Mouse (Mus musculus): Measurements from ENCODE around the gene Ntn1.

Ntn1 gene

GRCm38 (mm10) chr11:68264276-68264675 is 136.3 kb downstream of the Ntn1 start:
- 83% methylated on average over 5 of the region's 5 CpGs for WGBS

- 96% methylated on average over 5 of the region's 5 CpGs for WGBS
These were observed 137.5 kb downstream of the Ntn1 start for GRCm38 (mm10) chr11:68263100-68263499.

- 79% methylated on average over 10 of the region's 10 CpGs for WGBS
These were observed 139.3 kb downstream of the Ntn1 start for GRCm38 (mm10) chr11:68261162-68261892.

GRCm38 (mm10) chr11:68260399-68260798 is 140.2 kb downstream of the Ntn1 start:
- WGBS = 99% methylated on average over 6 of the region's 6 CpGs

- 96% methylated on average over 4 of the region's 4 CpGs for WGBS
These were observed 142.1 kb downstream of the Ntn1 start for GRCm38 (mm10) chr11:68258498-68258897.

- WGBS = 82% methylated on average over 7 of the region's 7 CpGs
These were observed 147.1 kb downstream of the Ntn1 start for GRCm38 (mm10) chr11:68253531-68253930.

- WGBS = 72% methylated on average over 6 of the region's 6 CpGs
These were observed 150.5 kb downstream of the Ntn1 start for GRCm38 (mm10) chr11:68250106-68250505.

GRCm38 (mm10) chr11:68247897-68248296 is 152.7 kb downstream of the Ntn1 start:
- WGBS = 52% methylated on average over 6 of the region's 6 CpGs

GRCm38 (mm10) chr11:68244992-68245261 is 155.7 kb downstream of the Ntn1 start:
- WGBS = 90% methylated on average over 5 of the region's 5 CpGs

GRCm38 (mm10) chr11:68244254-68244991 is 156.2 kb downstream of the Ntn1 start:
- WGBS = 61% methylated on average over 16 of the region's 16 CpGs

- WGBS = 58% methylated on average over 5 of the region's 5 CpGs
These were observed 160.9 kb downstream of the Ntn1 start for GRCm38 (mm10) chr11:68239756-68240155.

- WGBS = 64% methylated on average over 9 of the region's 9 CpGs
These were observed 167.1 kb downstream of the Ntn1 start for GRCm38 (mm10) chr11:68233469-68233965.

GRCm38 (mm10) chr11:68231558-68231957 is 169.1 kb downstream of the Ntn1 start:
- 98% methylated on average over 5 of the region's 5 CpGs for WGBS

GRCm38 (mm10) chr11:68228941-68229665 is 171.5 kb downstream of the Ntn1 start:
- WGBS = 83% methylated on average over 18 of the region's 18 CpGs

GRCm38 (mm10) chr11:68227837-68228236 is 172.8 kb downstream of the Ntn1 start:
- WGBS = 96% methylated on average over 6 of the region's 6 CpGs

- WGBS = 82% methylated on average over 5 of the region's 5 CpGs
These were observed 174.0 kb downstream of the Ntn1 start for GRCm38 (mm10) chr11:68226654-68227057.

GRCm38 (mm10) chr11:68223143-68223542 is 177.5 kb downstream of the Ntn1 start:
- WGBS = 82% methylated on average over 13 of the region's 13 CpGs

- 95% methylated on average over 7 of the region's 7 CpGs for WGBS
These were observed 178.4 kb downstream of the Ntn1 start for GRCm38 (mm10) chr11:68222209-68222608.

GRCm38 (mm10) chr11:68220733-68221132 is 179.9 kb downstream of the Ntn1 start:
- 95% methylated on average over 4 of the region's 4 CpGs for WGBS

GRCm38 (mm10) chr11:68216041-68216440 is 184.6 kb downstream of the Ntn1 start:
- WGBS = 81% methylated on average over 11 of the region's 11 CpGs

GRCm38 (mm10) chr11:68215206-68215912 is 185.3 kb downstream of the Ntn1 start:
- WGBS = 45% methylated on average over 6 of the region's 6 CpGs
